Mouse (Mus musculus): ENCODE data around the gene Hmgcs2.

Gene Hmgcs2

GRCm38 (mm10) chr3:98339097-98339705, 59.0 kb downstream of the Hmgcs2 start:
- peak; percentile 39 for DNase-seq

- DNase-seq: peak; percentile 80
These were observed 59.5 kb downstream of the Hmgcs2 start, which contains the start of gene Phgdh for GRCm38 (mm10) chr3:98339706-98340109. Phgdh (minus strand) TSS chr3:98339990.

GRCm38 (mm10) chr3:98340818-98341594, 60.8 kb downstream of the Hmgcs2 start:
- no peak for DNase-seq

- no peak for DNase-seq
These were observed 63.0 kb downstream of the Hmgcs2 start for GRCm38 (mm10) chr3:98343235-98343634.

- DNase-seq: peak; percentile 35
These were observed 67.9 kb downstream of the Hmgcs2 start for GRCm38 (mm10) chr3:98348106-98348505.

GRCm38 (mm10) chr3:98348705-98349104, 68.5 kb downstream of the Hmgcs2 start:
- no peak for DNase-seq

GRCm38 (mm10) chr3:98353892-98354291, 73.7 kb downstream of the Hmgcs2 start:
- DNase-seq: peak; percentile 92

- no peak for DNase-seq
These were observed 75.2 kb downstream of the Hmgcs2 start for GRCm38 (mm10) chr3:98355344-98356025.

- no peak for DNase-seq
These were observed 75.8 kb downstream of the Hmgcs2 start for GRCm38 (mm10) chr3:98356026-98356365.

- no peak for DNase-seq
These were observed 76.6 kb downstream of the Hmgcs2 start for GRCm38 (mm10) chr3:98356632-98357370.

All from lung, postnatal 36 days (tissue).